Mouse (Mus musculus) spleen, adult 2 months (tissue): ENCODE measurements around the gene Ankrd12. TPM values are rescaled to one million over a fixed set of nuclear protein-coding genes. Genes with fewer than 3 reads are reported as not detected.
A peak's percentile ranks its signal among the peaks of the same experiment; 100 is the strongest.

Source experiments
- DNase-seq, 2 experiments: peaks; one replicate each; pipeline versions ENCODE4 v3.0.0 to v3.0.0-alpha.2; 2012 to 2021; ENCODE audit warnings: low spot score in 2 of 2, low read depth in 1 of 2
- H3K27ac ChIP-seq: fragments of 200-500 bp; 2 replicates; pipeline ENCODE4 v1.5.1; 2012; ENCODE audit warnings: low read length, inconsistent platforms; ENCODE audit not compliant: insufficient read depth
- H3K27me3 ChIP-seq: fragments of 200-500 bp; 2 replicates; pipeline ENCODE4 v1.6.1; 2012; ENCODE audit warnings: mild to moderate bottlenecking, moderate library complexity, low read length, inconsistent platforms; ENCODE audit not compliant: control insufficient read depth, insufficient read depth
- H3K36me3 ChIP-seq: fragments of 200-500 bp; 2 replicates; pipeline ENCODE4 v1.6.1; 2012; ENCODE audit warnings: mild to moderate bottlenecking, low read length, inconsistent platforms; ENCODE audit not compliant: control insufficient read depth, insufficient read depth
- H3K4me1 ChIP-seq: fragments of 200-500 bp; 2 replicates; pipeline ENCODE4 v1.6.1; 2011; ENCODE audit warnings: inconsistent platforms; ENCODE audit not compliant: control insufficient read depth, insufficient read depth, insufficient read length
- H3K4me3 ChIP-seq: fragments of 200-500 bp; 2 replicates; pipeline ENCODE4 v1.5.1; 2011; ENCODE audit warnings: mild to moderate bottlenecking, inconsistent platforms; ENCODE audit not compliant: insufficient read depth, insufficient read length; ENCODE audit errors: extremely low read depth
- CTCF ChIP-seq: fragments of 200-500 bp; IDR thresholded peaks from 2 replicates; pipeline ENCODE4 v1.5.1; 2011; ENCODE audit warnings: mild to moderate bottlenecking, inconsistent platforms; ENCODE audit not compliant: insufficient read depth, insufficient read length, insufficient replicate concordance; ENCODE audit errors: extremely low read depth
- POLR2A ChIP-seq: fragments of 200-500 bp; IDR thresholded peaks from 2 replicates; pipeline ENCODE4 v1.6.1; 2011; ENCODE audit warnings: low read depth, low read length, inconsistent platforms
- WGBS: fragments of 180-500 bp; shearing (Covaris S2); methylation state at CpG from one replicate; pipeline ENCODE4 v1.1.7; 2018; 5-methylcytosine and 5-hydroxymethylcytosine counted together
- polyA plus RNA-seq: library from polyadenylated mRNA; depleted of rRNA; stranded (reverse); fragments of >200 nt; gene quantifications from 2 replicates; pipeline ENCODE4 v1.2.3, GENCODE M21; 2012

The Ankrd12 gene
- polyA plus RNA-seq, 1 experiment, result 3.5 TPM

GRCm38 (mm10) chr17:65957782-65958325 lies 119.0 kb downstream of the Ankrd12 start:
- no peak for DNase-seq
- TF ChIP-seq POLR2A (no peak), CTCF (no peak)
- Histone ChIP-seq H3K27ac (no peak overlapping the region), H3K4me1 (no peaks in the 10 kb centered on the region; the same call in 1 of the 2 replicates), H3K27me3 (no peaks in the 10 kb centered on the region), H3K36me3 (no peaks in the 10 kb centered on the region), H3K4me3 (no peak overlapping the region)
- WGBS, result 89% methylated on average over 8 of the region's 8 CpGs

DNA sequence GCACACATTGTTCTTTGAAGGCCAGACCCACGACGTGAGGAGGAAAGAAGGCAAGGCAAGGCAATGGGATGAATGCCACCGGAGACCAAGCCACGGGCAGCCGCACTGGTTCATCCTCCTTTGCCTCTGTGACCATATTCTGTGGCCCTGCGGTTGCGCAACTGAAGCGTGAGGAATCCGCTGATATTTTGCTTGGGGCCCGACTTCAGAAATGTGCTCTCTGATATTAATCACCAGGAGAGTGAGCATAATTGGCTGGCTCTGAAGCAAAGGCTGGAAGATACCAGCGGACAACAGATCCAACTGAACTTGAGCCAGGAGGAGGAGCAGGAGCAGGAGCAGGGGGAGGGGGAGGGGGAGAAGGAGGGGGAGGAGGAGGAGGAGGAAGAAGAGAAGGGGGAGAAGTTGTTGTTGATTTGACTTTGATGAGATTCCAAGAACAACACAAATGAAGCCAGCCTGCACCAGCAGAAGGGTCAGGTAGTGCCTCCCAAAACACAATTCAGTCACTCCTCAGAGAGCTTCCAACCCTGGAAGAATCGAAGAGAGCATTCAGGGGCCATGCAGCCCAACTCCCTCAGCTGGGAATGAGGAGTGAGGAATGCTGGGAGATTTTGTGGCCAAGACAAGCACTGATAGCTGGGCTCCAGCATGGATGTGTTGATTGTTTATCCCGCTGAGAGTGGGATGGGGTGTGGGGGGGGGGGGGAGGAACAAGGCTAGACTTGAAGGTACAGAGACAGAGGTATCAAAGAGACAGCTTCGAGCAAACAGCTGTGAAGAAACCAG lies 119.7 kb downstream of the Ankrd12 start:
- whole genome bisulfite sequencing, result 71% methylated on average over 14 of the region's 14 CpGs
- Histone ChIP-seq H3K4me1 (no peaks in the 10 kb centered on the region; the same call in 1 of the 2 replicates), H3K27me3 (no peaks in the 10 kb centered on the region), H3K4me3 (no peak overlapping the region), H3K27ac (peak overlapping the region; percentile 55; the same call in 1 of the 2 replicates), H3K36me3 (no peaks in the 10 kb centered on the region)
- no peak for DNase-seq
- TF ChIP-seq CTCF, result no peak
- TF ChIP-seq POLR2A, result no peak

DNA sequence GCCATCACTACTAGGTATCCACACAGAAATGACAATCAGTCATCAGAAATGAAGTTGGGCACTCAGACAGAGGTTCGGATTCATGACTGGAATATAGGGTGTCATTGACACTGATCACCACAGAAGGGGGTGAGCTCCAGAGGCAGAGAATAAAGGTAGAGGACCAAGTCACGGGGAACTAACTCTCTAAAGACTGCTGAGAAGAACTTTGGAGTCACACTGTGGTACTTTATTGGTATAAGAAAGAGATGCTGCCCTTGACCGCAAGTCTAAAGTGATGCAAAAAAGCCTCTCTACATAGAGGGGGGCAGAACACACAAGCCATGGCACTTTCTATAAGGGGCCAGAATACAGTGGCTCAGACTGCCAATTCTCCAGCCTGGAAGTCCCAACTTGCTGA lies 120.7 kb downstream of the Ankrd12 start:
- DNase-seq, result no peak
- Histone ChIP-seq H3K27ac (no peak overlapping the region), H3K4me1 (peaks cover 3% of the 10 kb centered on the region; the same call in 1 of the 2 replicates), H3K36me3 (no peaks in the 10 kb centered on the region), H3K27me3 (no peaks in the 10 kb centered on the region), H3K4me3 (no peak overlapping the region)
- no peak for TF ChIP-seq POLR2A
- no peak for TF ChIP-seq CTCF
- WGBS, result 86% methylated on average over 3 of the region's 3 CpGs

DNA sequence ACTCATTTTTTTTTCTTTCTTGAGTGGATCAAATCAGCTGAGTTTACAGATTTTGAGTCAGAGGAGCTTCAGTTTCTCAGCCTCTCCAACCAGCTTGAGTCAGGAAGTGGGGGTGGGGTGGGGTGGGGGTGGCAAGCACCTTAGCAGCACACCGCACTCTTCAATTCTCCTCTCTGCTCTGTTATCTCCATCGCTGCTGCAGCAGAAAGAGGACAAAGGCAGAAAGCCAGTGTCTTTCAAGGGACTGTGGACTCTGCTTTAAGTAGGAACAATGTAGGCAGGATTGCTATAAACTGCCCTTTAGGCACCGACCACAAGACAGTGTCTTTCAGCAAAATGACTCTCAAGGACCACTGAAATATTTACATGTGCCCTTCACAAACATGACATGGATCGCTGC lies 122.9 kb downstream of the Ankrd12 start:
- no peak for DNase-seq
- 46% methylated on average over 4 of the region's 4 CpGs for WGBS
- H3K27me3 ChIP-seq, result no peaks in the 10 kb centered on the region
- no peaks in the 10 kb centered on the region for H3K36me3 ChIP-seq
- H3K27ac ChIP-seq, result peak overlapping the region; percentile 49
- H3K4me3 ChIP-seq, result peak overlapping the region; percentile 15; the same call in 1 of the 2 replicates
- TF ChIP-seq CTCF (no peak), POLR2A (no peak)
- H3K4me1 ChIP-seq, result peaks cover 3% of the 10 kb centered on the region; the same call in 1 of the 2 replicates

GRCm38 (mm10) chr17:65952083-65952482 lies 124.8 kb downstream of the Ankrd12 start:
- Histone ChIP-seq H3K36me3 (no peaks in the 10 kb centered on the region), H3K27me3 (no peaks in the 10 kb centered on the region), H3K4me1 (peaks cover 3% of the 10 kb centered on the region; the same call in 1 of the 2 replicates), H3K4me3 (no peak overlapping the region), H3K27ac (no peak overlapping the region)
- DNase-seq, result no peak
- 73% methylated on average over 5 of the region's 5 CpGs for WGBS
- no peak for TF ChIP-seq POLR2A
- TF ChIP-seq CTCF, result peak; percentile 18; the same call in 1 of the 2 replicates

GRCm38 (mm10) chr17:65950622-65951404 lies 126.1 kb downstream of the Ankrd12 start, which contains the start of gene Twsg1:
TSS of gene Twsg1 (minus strand) at chr17:65951226.
- Histone ChIP-seq H3K4me3 (peak within 1 kb of the TSS; percentile 61), H3K27ac (peak within 1 kb of the TSS; percentile 50; the same call in 1 of the 2 replicates), H3K27me3 (no peaks in the 10 kb centered on the region), H3K4me1 (peaks cover 7% of the 10 kb centered on the region; the same call in 1 of the 2 replicates), H3K36me3 (no peaks in the 10 kb centered on the region)
- under 1% methylated on average over 82 of the region's 87 CpGs for WGBS
- DNase-seq, result peak; percentile 82 to 96
- peak; percentile 15; the same call in 1 of the 2 replicates for TF ChIP-seq POLR2A
- TF ChIP-seq CTCF, result peak; percentile 85
